Comparison of ENCODE assay signal across 9 mouse cellular contexts in the genomic region with DNA sequence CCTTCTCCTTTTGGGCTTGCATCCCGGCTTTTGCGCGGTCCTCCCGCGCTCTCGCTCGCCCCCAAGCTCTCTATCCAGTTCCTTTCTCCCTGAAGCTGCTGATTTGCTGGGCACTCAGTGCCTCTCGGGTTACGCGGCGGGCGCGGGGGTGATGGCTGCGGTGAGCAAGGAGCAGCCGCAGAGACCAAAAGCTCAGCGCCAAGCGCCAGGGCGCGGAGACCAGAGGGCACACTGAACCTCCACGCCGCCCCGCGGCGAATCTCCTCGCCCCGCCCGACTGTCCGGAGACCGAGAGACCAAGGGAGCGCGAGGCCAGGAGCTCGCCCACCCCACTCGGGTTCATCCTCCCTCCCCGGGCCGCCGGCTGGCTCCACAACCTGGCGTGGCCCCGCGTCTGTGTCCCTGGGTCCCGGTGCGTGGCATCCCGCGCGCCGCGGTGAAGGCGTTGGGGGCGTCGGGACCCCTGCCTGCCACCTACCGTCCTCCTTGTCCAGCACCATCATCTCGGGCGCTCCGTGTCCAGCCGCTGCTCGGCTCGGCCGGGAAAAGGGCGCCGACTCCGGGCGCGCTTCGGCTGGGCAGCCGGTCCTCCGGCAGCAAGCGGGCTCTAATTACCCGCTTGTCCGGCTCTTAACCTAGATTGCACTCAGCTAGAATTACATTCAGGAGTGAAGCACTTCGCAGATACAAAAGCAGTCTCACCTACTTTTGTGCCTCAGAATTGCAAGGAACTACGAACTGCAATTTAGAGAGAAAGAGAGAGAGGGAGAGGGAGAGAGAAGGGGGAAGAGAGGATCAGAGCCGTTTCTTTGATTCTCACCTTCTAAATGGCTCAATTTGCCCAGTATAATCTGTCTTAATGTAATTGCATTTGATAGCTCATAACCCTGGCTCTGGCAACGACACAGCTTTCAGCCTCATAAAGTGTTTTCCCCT. TPM values are rescaled to one million over a fixed set of nuclear protein-coding genes. Genes with fewer than 3 reads are reported as not detected.
DNase-seq lines count a peak whose midpoint lies in the region; ATAC-seq lines count a peak whose summit lies in the region.
"Had no signal": no experiment of that assay in that cellular context is flagged by ENCODE, and none has a peak within 500 bp of the region (broad histone marks: within the 10 kb centered on the region; RNA-seq: fewer than 3 reads in every experiment).

No protein-coding gene starts in this region.

- no peaks in the 10 kb centered on the region for H3K9me3 ChIP-seq in kidney, embryonic 14.5 days (ENCODE audit: control insufficient read depth, low read length)
- H3K9me3 ChIP-seq in embryonic facial prominence, embryonic 10.5 days = no peaks in the 10 kb centered on the region

- H3K4me3 ChIP-seq in kidney, embryonic 14.5 days (ENCODE audit: low read length) = peak overlapping the region; percentile 55
- peak overlapping the region; percentile 74 for H3K4me3 ChIP-seq in embryonic facial prominence, embryonic 10.5 days

- under 1% methylated on average over 44 of the region's 72 CpGs for WGBS in kidney, embryonic 14.5 days
- under 1% methylated on average over 72 of the region's 72 CpGs for WGBS in embryonic facial prominence, embryonic 10.5 days

- H3K4me2 ChIP-seq in kidney, embryonic 14.5 days (replicated peaks; ENCODE audit: low read depth, low read length) = peak overlapping the region; percentile 100

- no peaks in the 10 kb centered on the region for H3K36me3 ChIP-seq in kidney, embryonic 14.5 days (ENCODE audit: control insufficient read depth, insufficient read depth, low read length)
- no peaks in the 10 kb centered on the region for H3K36me3 ChIP-seq in embryonic facial prominence, embryonic 10.5 days (replicated peaks)

- H3K27ac ChIP-seq in kidney, embryonic 14.5 days (ENCODE audit: low read depth, low read length) = peak overlapping the region; percentile 30; the same call in 1 of the 2 replicates
- peak overlapping the region; percentile 88 for H3K27ac ChIP-seq in embryonic facial prominence, embryonic 10.5 days (replicated peaks)

- DNase-seq in kidney, postnatal 25 days = no peak
- DNase-seq in adrenal gland, postnatal 10 days = peak; percentile 43
- peak; percentile 85 for DNase-seq in embryonic facial prominence, embryonic 10.5 days (ENCODE audit: low spot score)
- peak; percentile 24 for DNase-seq in heart, postnatal 4 days
- peak; percentile 18 for DNase-seq in liver
- DNase-seq in retina, postnatal 1 day = peak; percentile 61
- no peak for DNase-seq in thymus, postnatal 0 days (ENCODE audit: low spot score)

- H3K27me3 ChIP-seq in kidney, embryonic 14.5 days (ENCODE audit: control insufficient read depth, insufficient read depth, low read length) = peaks cover 43% of the 10 kb centered on the region
- peaks cover 88% of the 10 kb centered on the region for H3K27me3 ChIP-seq in embryonic facial prominence, embryonic 10.5 days (replicated peaks; ENCODE audit: low read depth, poor library complexity, severe bottlenecking)

- peak; percentile 61 for ATAC-seq in kidney, embryonic 14.5 days (ENCODE audit: low FRiP score, low TSS enrichment)

- peak overlapping the region; percentile 54 for H3K9ac ChIP-seq in kidney, embryonic 14.5 days (ENCODE audit: low read depth, low read length)

- H3K4me1 ChIP-seq in kidney, embryonic 14.5 days (ENCODE audit: control insufficient read depth, insufficient read depth, low read length) = 0 out of 2 replicates have a peak, but pooled peaks cover 4% of the 10 kb centered on the region
- peaks cover 55% of the 10 kb centered on the region for H3K4me1 ChIP-seq in embryonic facial prominence, embryonic 10.5 days

RNA-seq across cellular contexts. Expression of a gene that starts 5.2 kb away (rescaled TPM):
- polyA plus RNA-seq in kidney, embryonic 14.5 days (2014; fragmentation: Nextera tagmentation; extraction: Ambion mirVana) = 7.2 and 7.9 TPM in 2 replicates
- total RNA-seq in adrenal gland, postnatal 10 days (2021) = 10 to 100 TPM in 1 of 2 experiments, 1 to 10 TPM in 1; 8.1 to 12.5 TPM
- polyA plus RNA-seq in embryonic facial prominence, embryonic 10.5 days (2016; fragmentation: Nextera tagmentation; extraction: Ambion mirVana) = 23.6 and 30.3 TPM in 2 replicates
- 1 to 10 TPM; 1.4 TPM for total RNA-seq in heart, postnatal 4 days (2021)
- polyA plus RNA-seq in thymus, postnatal 0 days (2015; fragmentation: Nextera tagmentation; extraction: Ambion mirVana) = 2.5 and 2.6 TPM in 2 replicates
- total RNA-seq: MEL had no signal

Comparison
In these comparisons a context has a peak if more than half of its experiments do, and no peak if none do; other contexts are left out.
1. DNase-seq: peak in adrenal gland, postnatal 10 days (single experiment), embryonic facial prominence, embryonic 10.5 days (single experiment), heart, postnatal 4 days (single experiment), liver (single experiment) and retina, postnatal 1 day (single experiment); none in kidney, postnatal 25 days (0 of 2) and thymus, postnatal 0 days (single experiment).